Mouse (Mus musculus) MEL (cell line): ENCODE data around the gene Olfr763. TPM values are rescaled to one million over a fixed set of nuclear protein-coding genes. Genes with fewer than 3 reads are reported as not detected.
"Not testable (repeated sequence)": the region's sequence is repeated elsewhere in the genome, so short reads cannot be mapped to it uniquely, and the experiment has no call there.

ENCODE experiments used
- DNase-seq: peaks from one replicate; pipeline ENCODE4 v3.0.0; 2011; ENCODE audit warnings: low read depth, low spot score
- H3K27ac ChIP-seq: 2 replicates; pipeline ENCODE4 v1.5.1; 2012; ENCODE audit warnings: low read depth, mild to moderate bottlenecking, control low read depth, low read length, moderate library complexity; ENCODE audit not compliant: control insufficient read depth
- H3K27me3 ChIP-seq, 2 experiments: fragments of 150-350 bp in 1 of 2; sonication (generic) in 1 of 2; 2 replicates each; pipeline ENCODE4 v1.6.1; 2012; ENCODE audit warnings: low read length in 2 of 2, mild to moderate bottlenecking in 2 of 2, improper control_type of control experiment in 1 of 2, moderate library complexity in 1 of 2; ENCODE audit not compliant: insufficient read depth in 2 of 2, control insufficient read depth in 1 of 2
- H3K36me3 ChIP-seq, 2 experiments: 2 replicates each; pipeline ENCODE4 v1.6.1; 2012 to 2014; ENCODE audit warnings: low read length in 2 of 2, improper control_type of control experiment in 1 of 2, inconsistent platforms in 1 of 2, mild to moderate bottlenecking in 1 of 2; ENCODE audit not compliant: insufficient read depth in 2 of 2, control insufficient read depth in 1 of 2
- H3K4me1 ChIP-seq, 2 experiments: fragments of 150-350 bp in 1 of 2; sonication (generic) in 1 of 2; 2 replicates each; pipeline ENCODE4 v1.6.1; 2012; ENCODE audit warnings: low read length in 2 of 2, improper control_type of control experiment in 1 of 2, mild to moderate bottlenecking in 1 of 2; ENCODE audit not compliant: insufficient read depth in 2 of 2, control insufficient read depth in 1 of 2
- H3K4me3 ChIP-seq, 2 experiments: fragments of 150-350 bp in 1 of 2; sonication (generic) in 1 of 2; 2 replicates each; pipeline ENCODE4 v1.5.1; 2012; ENCODE audit warnings: low read depth in 2 of 2, low read length in 2 of 2, mild to moderate bottlenecking in 2 of 2, moderate library complexity in 2 of 2, control low read depth in 1 of 2, improper control_type of control experiment in 1 of 2; ENCODE audit not compliant: control insufficient read depth in 1 of 2, insufficient read depth in 1 of 2
- H3K79me2 ChIP-seq: 2 replicates; pipeline ENCODE4 v1.6.1; 2012; ENCODE audit warnings: mild to moderate bottlenecking, low read length, moderate library complexity; ENCODE audit not compliant: control insufficient read depth, poor library complexity, insufficient read depth
- H3K9ac ChIP-seq: 2 replicates; pipeline ENCODE4 v1.6.1; 2012; ENCODE audit warnings: low read depth, mild to moderate bottlenecking, control low read depth, low read length, moderate library complexity; ENCODE audit not compliant: control insufficient read depth, poor library complexity, severe bottlenecking
- H3K9me3 ChIP-seq: fragments of 150-350 bp; sonication (generic); replicated peaks from 2 replicates; pipeline ENCODE4 v1.6.1; 2012; ENCODE audit warnings: mild to moderate bottlenecking, low read length, improper control_type of control experiment, moderate library complexity; ENCODE audit not compliant: insufficient read depth
- BHLHE40 ChIP-seq: IDR thresholded peaks from 2 replicates; pipeline ENCODE4 v1.6.1; 2012; ENCODE audit warnings: low read depth, mild to moderate bottlenecking, inconsistent platforms, low read length, improper control_type of control experiment, borderline replicate concordance
- CHD1 ChIP-seq: IDR thresholded peaks from 2 replicates; pipeline ENCODE4 v1.6.1; 2012; ENCODE audit warnings: low read depth, mild to moderate bottlenecking, inconsistent platforms, low read length, improper control_type of control experiment
- CHD2 ChIP-seq: IDR thresholded peaks from 2 replicates; pipeline ENCODE4 v1.6.1; 2011; ENCODE audit warnings: low read length, improper control_type of control experiment
- CTCF ChIP-seq, 3 experiments: IDR thresholded peaks in 2 of 3; conservative IDR thresholded peaks in 1 of 3; 2 replicates each; pipeline ENCODE4 v1.5.1; 2011 to 2012; ENCODE audit warnings: low read length in 3 of 3, low read depth in 2 of 3, mild to moderate bottlenecking in 2 of 3, improper control_type of control experiment in 1 of 3, inconsistent platforms in 1 of 3, mixed read lengths in 1 of 3, moderate library complexity in 1 of 3; ENCODE audit not compliant: control insufficient read depth in 1 of 3, insufficient read depth in 1 of 3, poor library complexity in 1 of 3, severe bottlenecking in 1 of 3
- E2F4 ChIP-seq: IDR thresholded peaks from 2 replicates; pipeline ENCODE4 v1.6.1; 2011; ENCODE audit warnings: low read depth, low read length, improper control_type of control experiment, borderline replicate concordance
- JUND ChIP-seq: IDR thresholded peaks from 2 replicates; pipeline ENCODE4 v1.6.1; 2011; ENCODE audit warnings: low read depth, mild to moderate bottlenecking, improper control_type of control experiment, low read length
- MAZ ChIP-seq: IDR thresholded peaks from 2 replicates; pipeline ENCODE4 v1.6.1; 2012; ENCODE audit warnings: low read depth, mild to moderate bottlenecking, inconsistent platforms, low read length, improper control_type of control experiment
- MXI1 ChIP-seq: IDR thresholded peaks from 2 replicates; pipeline ENCODE4 v1.6.1; 2011; ENCODE audit warnings: mild to moderate bottlenecking, low read depth, low read length, improper control_type of control experiment
- MYC ChIP-seq: IDR thresholded peaks from 2 replicates; pipeline ENCODE4 v1.6.1; 2011; ENCODE audit warnings: low read depth, mild to moderate bottlenecking, low read length, improper control_type of control experiment, moderate library complexity
- POLR2AphosphoS5 ChIP-seq: IDR thresholded peaks from 2 replicates; pipeline ENCODE4 v1.6.1; 2012; ENCODE audit warnings: low read depth, borderline replicate concordance, mild to moderate bottlenecking, inconsistent platforms, low read length, moderate library complexity, mixed read lengths
- RAD21 ChIP-seq: IDR thresholded peaks from 2 replicates; pipeline ENCODE4 v1.6.1; 2011; ENCODE audit warnings: mild to moderate bottlenecking, low read depth, low read length, improper control_type of control experiment
- RCOR1 ChIP-seq: IDR thresholded peaks from 2 replicates; pipeline ENCODE4 v1.6.1; 2012; ENCODE audit warnings: low read depth, mild to moderate bottlenecking, inconsistent platforms, low read length, improper control_type of control experiment
- SIN3A ChIP-seq: IDR thresholded peaks from 2 replicates; pipeline ENCODE4 v1.6.1; 2012; ENCODE audit warnings: low read length, improper control_type of control experiment, inconsistent platforms
- TAL1 ChIP-seq: IDR thresholded peaks from 2 replicates; pipeline ENCODE4 v1.6.1; 2012; ENCODE audit warnings: mild to moderate bottlenecking, inconsistent platforms, low read length, moderate library complexity, mixed read lengths
- TBP ChIP-seq: IDR thresholded peaks from 2 replicates; pipeline ENCODE4 v1.8.0; 2011; ENCODE audit warnings: low read depth, low read length, improper control_type of control experiment
- TCF12 ChIP-seq: IDR thresholded peaks from 2 replicates; pipeline ENCODE4 v1.6.1; 2014; ENCODE audit warnings: low read depth, mild to moderate bottlenecking, inconsistent platforms, low read length, improper control_type of control experiment, moderate library complexity
- USF2 ChIP-seq, 2 experiments: IDR thresholded peaks; 2 replicates each; pipeline ENCODE4 v1.6.1; 2011 to 2012; ENCODE audit warnings: improper control_type of control experiment in 2 of 2, low read length in 2 of 2, borderline replicate concordance in 1 of 2, inconsistent platforms in 1 of 2, low read depth in 1 of 2, mild to moderate bottlenecking in 1 of 2; ENCODE audit not compliant: insufficient read depth in 1 of 2
- ZKSCAN1 ChIP-seq: IDR thresholded peaks from 2 replicates; pipeline ENCODE4 v1.6.1; 2012; ENCODE audit warnings: low read depth, mild to moderate bottlenecking, inconsistent platforms, low read length, improper control_type of control experiment, moderate library complexity
- polyA plus RNA-seq, 2 experiments: library from polyadenylated mRNA; stranded (reverse) in 1 of 2; unstranded in 1 of 2; fragments of >175 nt in 1 of 2; fragments of >200 nt in 1 of 2; gene quantifications; 2 replicates each; pipeline versions ENCODE4 v1.2.1 to v1.2.4; 2012; ENCODE audit warnings: low replicate concordance in 2 of 2, low read depth in 1 of 2; ENCODE audit not compliant: insufficient read length in 2 of 2, insufficient read depth in 1 of 2, missing spikeins in 1 of 2
- total RNA-seq: library from RNA; depleted of rRNA; stranded (reverse); fragments of 300-350 nt; gene quantifications from 2 replicates; pipeline ENCODE4 v1.2.3, GENCODE M21; 2012

Olfr763 gene
- total and polyA plus RNA-seq, 3 experiments = not detected

GRCm38 (mm10) chr10:128980644-128981365, 29.8 kb upstream of the Olfr763 start:
- TF ChIP-seq POLR2AphosphoS5 (peak; percentile 37; the same call in 1 of the 2 replicates), SIN3A (no peak)
- H3K36me3 ChIP-seq = no peaks in the 10 kb centered on the region
- H3K79me2 ChIP-seq = no peaks in the 10 kb centered on the region
- no peak overlapping the region for H3K9ac ChIP-seq
- DNase-seq = no peak
- no peak overlapping the region for H3K27ac ChIP-seq
- H3K4me3 ChIP-seq = no peak overlapping the region
- H3K4me1 ChIP-seq = no peaks in the 10 kb centered on the region
- no peaks in the 10 kb centered on the region for H3K9me3 ChIP-seq
- H3K27me3 ChIP-seq = peaks cover 0 to 2% of the 10 kb centered on the region in 2 experiments; a peak in 3 of 4 replicates

- not testable (repeated sequence) for H3K36me3 ChIP-seq, H3K27ac ChIP-seq, H3K9me3 ChIP-seq, H3K9ac ChIP-seq, H3K4me1 ChIP-seq, H3K79me2 ChIP-seq, H3K27me3 ChIP-seq, DNase-seq, H3K4me3 ChIP-seq
These were observed 21.5 kb upstream of the Olfr763 start, which contains the start of gene Olfr9 for GRCm38 (mm10) chr10:128989131-128989530. Olfr9 (plus strand) TSS chr10:128989431.

- not testable (repeated sequence) for H3K4me1 ChIP-seq, H3K27me3 ChIP-seq, H3K9ac ChIP-seq, H3K36me3 ChIP-seq, H3K79me2 ChIP-seq, DNase-seq, H3K9me3 ChIP-seq, H3K4me3 ChIP-seq, H3K27ac ChIP-seq
These were observed 20.3 kb upstream of the Olfr763 start for GRCm38 (mm10) chr10:128990129-128990850.

DNA sequence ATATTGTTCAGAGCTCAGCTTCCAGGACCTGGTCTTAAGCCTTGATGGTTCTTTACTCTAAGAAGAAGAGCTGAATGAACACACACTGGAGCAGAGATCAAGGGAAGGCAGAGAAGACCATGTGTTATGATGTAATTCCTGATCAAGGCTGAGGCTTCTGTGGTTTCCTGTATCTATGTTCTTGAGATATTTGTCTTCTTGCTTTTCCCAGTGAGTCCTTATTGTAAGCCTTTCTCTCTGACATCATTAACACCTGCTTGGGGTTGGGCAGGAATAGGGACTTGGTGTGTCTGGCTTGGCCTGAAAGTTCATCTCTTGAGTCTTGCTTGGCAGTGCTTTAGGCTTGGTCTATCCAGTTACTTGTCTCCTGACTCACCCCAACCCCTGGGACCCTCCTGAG, 19.6 kb upstream of the Olfr763 start:
- Histone ChIP-seq H3K4me1 (no peaks in the 10 kb centered on the region), H3K9me3 (no peaks in the 10 kb centered on the region), H3K27me3 (peaks cover 0 to 2% of the 10 kb centered on the region in 2 experiments; a peak in 1 of 4 replicates), H3K27ac (no peak overlapping the region), H3K9ac (no peak overlapping the region), H3K79me2 (no peaks in the 10 kb centered on the region), H3K4me3 (no peak overlapping the region), H3K36me3 (no peaks in the 10 kb centered on the region)
- no peak for DNase-seq
- TF ChIP-seq TCF12 (no peak), RAD21 (no peak), CHD2 (no peak), MXI1 (no peak), JUND (no peak), TAL1 (no peak), CTCF (IDR thresholded peaks at IDR 0.05 in 2 of 3, conservative IDR thresholded peaks at IDR 0.05 in 1 of 3; ENCODE audit: control insufficient read depth in 1 of 3, insufficient read depth in 1 of 3, low read depth in 2 of 3, low read length in 3 of 3, poor library complexity in 1 of 3, severe bottlenecking in 1 of 3) (no peak), POLR2AphosphoS5 (no peak), ZKSCAN1 (no peak), TBP (no peak), BHLHE40 (no peak), USF2 (IDR thresholded peaks at IDR 0.05; ENCODE audit: borderline replicate concordance in 1 of 2, insufficient read depth in 1 of 2, low read depth in 1 of 2, low read length in 2 of 2) (no peak), MAZ (no peak), CHD1 (no peak), RCOR1 (no peak), MYC (no peak), E2F4 (no peak)
